Comparison of ENCODE assay signal across 8 mouse cellular contexts in genomic region chr7:34389277-34390085, GRCm38 (mm10). TPM values are rescaled to one million over a fixed set of nuclear protein-coding genes. Genes with fewer than 3 reads are reported as not detected.
DNase-seq lines count a peak whose midpoint lies in the region; ATAC-seq and TF ChIP-seq lines count a peak whose summit lies in the region.

No protein-coding gene starts in this region.

- no peaks in the 10 kb centered on the region for H3K9me3 ChIP-seq in hindbrain, embryonic 12.5 days (replicated peaks)
- H3K9me3 ChIP-seq in lung, postnatal 0 days (ENCODE audit: low read length) = no peaks in the 10 kb centered on the region

- POLR2A ChIA-PET in Patski (lab: Charles Lee) = interaction anchor here (0.9 to 1.2 kb wide), 4 partner anchors 9 to 266 kb away, joined by 3 to 4 read pairs (median 3); no protein-coding TSS in a partner anchor

- 0 out of 2 replicates have a peak, but pooled peaks have one; percentile 10 for TF ChIP-seq EP300 in lung, postnatal 0 days (IDR thresholded peaks at IDR 0.05)

- CTCF ChIA-PET in Patski (lab: Charles Lee) = interaction anchor here (0.9 to 1.6 kb wide), 4 partner anchors 11 to 124 kb away, joined by 3 to 5 read pairs (median 4); no protein-coding TSS in a partner anchor

- in situ Hi-C loops in Patski (cut with MboI; ENCODE audit: low pct_unique_long_range_greater_than_20kb) = no loop called here

- no peak for TF ChIP-seq CTCF in Patski (IDR thresholded peaks at IDR 0.05)
- no peak for TF ChIP-seq CTCF in lung, postnatal 0 days (IDR thresholded peaks at IDR 0.05)

- 1% methylated on average over 78 of the region's 100 CpGs for WGBS in hindbrain, embryonic 12.5 days
- under 1% methylated on average over 40 of the region's 100 CpGs for WGBS in lung, postnatal 0 days

- no peaks in the 10 kb centered on the region for H3K27me3 ChIP-seq in Patski
- no peaks in the 10 kb centered on the region for H3K27me3 ChIP-seq in hindbrain, embryonic 12.5 days
- no peaks in the 10 kb centered on the region for H3K27me3 ChIP-seq in lung, postnatal 0 days (replicated peaks; ENCODE audit: insufficient read depth, low read length)

- peak overlapping the region; percentile 94 for H3K4me2 ChIP-seq in hindbrain, embryonic 12.5 days (replicated peaks)
- peak overlapping the region; percentile 71 for H3K4me2 ChIP-seq in lung, postnatal 0 days (replicated peaks; ENCODE audit: low read depth, low read length)

- peak; percentile 90 for ATAC-seq in Patski
- ATAC-seq in hindbrain, embryonic 12.5 days (ENCODE audit: low FRiP score) = peak; percentile 94
- peak; percentile 94 for ATAC-seq in lung, postnatal 0 days

- H3K27ac ChIP-seq in hindbrain, embryonic 12.5 days = peak overlapping the region; percentile 99
- H3K27ac ChIP-seq in lung, postnatal 0 days (ENCODE audit: low read length) = peak overlapping the region; percentile 99

- no peaks in the 10 kb centered on the region for H3K36me3 ChIP-seq in hindbrain, embryonic 12.5 days
- H3K36me3 ChIP-seq in lung, postnatal 0 days (ENCODE audit: insufficient read depth, low read length) = no peaks in the 10 kb centered on the region

- H3K4me3 ChIP-seq in hindbrain, embryonic 12.5 days = peak overlapping the region; percentile 94
- peak overlapping the region; percentile 96 for H3K4me3 ChIP-seq in lung, postnatal 0 days (ENCODE audit: low read depth, low read length)

- peaks cover 35% of the 10 kb centered on the region for H3K4me1 ChIP-seq in hindbrain, embryonic 12.5 days
- H3K4me1 ChIP-seq in lung, postnatal 0 days (ENCODE audit: insufficient read depth, low read depth, low read length) = peaks cover 10% of the 10 kb centered on the region; the same call in 1 of the 2 replicates

- peak overlapping the region; percentile 98 for H3K9ac ChIP-seq in hindbrain, embryonic 12.5 days
- peak overlapping the region; percentile 96 for H3K9ac ChIP-seq in lung, postnatal 0 days (replicated peaks; ENCODE audit: low read depth)

- no peak for DNase-seq in Patski (ENCODE audit: low read depth, low spot score)
- peak; percentile 96 to 97 for DNase-seq in cerebellum, postnatal 10 days
- peak; percentile 83 to 92 for DNase-seq in frontal cortex, postnatal 10 days (ENCODE audit: low spot score in 2 of 2)
- peak; percentile 91 to 95 for DNase-seq in layer of hippocampus, postnatal 10 days (ENCODE audit: low spot score in 2 of 2)
- peak; percentile 97 for DNase-seq in lung, postnatal 0 days (ENCODE audit: low spot score)
- DNase-seq in ovary, postnatal 10 days (ENCODE audit: low spot score) = peak; percentile 90
- DNase-seq in thymus, postnatal 0 days (ENCODE audit: low spot score) = peak; percentile 93

RNA-seq across cellular contexts. Expression of gene Lsm14a, which starts 3.6 kb away (rescaled TPM):
- polyA plus RNA-seq in Patski (2021) = 118 TPM
- 91.6 and 94.8 TPM in 2 replicates for polyA plus RNA-seq in hindbrain, embryonic 12.5 days (2016; fragmentation: Nextera tagmentation; extraction: Ambion mirVana)
- 10 to 100 TPM; 67.9 to 72.7 TPM for total RNA-seq in layer of hippocampus, postnatal 10 days (2021)
- 76.1 and 80.2 TPM in 2 replicates for polyA plus RNA-seq in lung, postnatal 0 days (2015; fragmentation: Nextera tagmentation; extraction: Ambion mirVana)
- 93.7 and 109 TPM in 2 replicates for polyA plus RNA-seq in thymus, postnatal 0 days (2015; fragmentation: Nextera tagmentation; extraction: Ambion mirVana)
